Mouse (Mus musculus) heart, embryonic 13.5 days (tissue): ENCODE measurements around the gene Nmur1. TPM values are rescaled to one million over a fixed set of nuclear protein-coding genes. Genes with fewer than 3 reads are reported as not detected.

Experiments
- ATAC-seq: fragments of 200-750 bp; cut with Nextera tagmentation; 2 replicates; pipeline ENCODE4 v1.8.0; 2017; ENCODE audit warnings: moderate TSS enrichment; ENCODE audit not compliant: insufficient number of reproducible peaks, low FRiP score, low TSS enrichment; ENCODE audit errors: extremely low read depth
- H3K27ac ChIP-seq: fragments of 300-500 bp; sonication (generic); replicated peaks from 2 replicates; pipeline ENCODE4 v1.5.1; 2015; ENCODE audit warnings: moderate library complexity, mild to moderate bottlenecking, inconsistent platforms
- H3K27me3 ChIP-seq: fragments of 300-500 bp; sonication (generic); replicated peaks from 2 replicates; pipeline ENCODE4 v1.6.1; 2015; ENCODE audit warnings: mild to moderate bottlenecking, inconsistent platforms
- H3K36me3 ChIP-seq: fragments of 300-500 bp; sonication (generic); 2 replicates; pipeline ENCODE4 v1.6.1; 2015; ENCODE audit warnings: mild to moderate bottlenecking, inconsistent platforms
- H3K4me1 ChIP-seq: fragments of 300-500 bp; sonication (generic); 2 replicates; pipeline ENCODE4 v1.6.1; 2015; ENCODE audit warnings: inconsistent platforms
- H3K4me2 ChIP-seq: fragments of 300-500 bp; sonication (generic); 2 replicates; pipeline ENCODE4 v1.6.1; 2015; ENCODE audit warnings: inconsistent platforms, mild to moderate bottlenecking, moderate library complexity
- H3K4me3 ChIP-seq: fragments of 300-500 bp; sonication (generic); 2 replicates; pipeline ENCODE4 v1.5.1; 2015; ENCODE audit warnings: moderate library complexity, mild to moderate bottlenecking, inconsistent platforms
- H3K9ac ChIP-seq: fragments of 300-500 bp; sonication (generic); 2 replicates; pipeline ENCODE4 v1.6.1; 2015; ENCODE audit warnings: inconsistent platforms, mild to moderate bottlenecking, moderate library complexity
- H3K9me3 ChIP-seq: fragments of 300-500 bp; sonication (generic); 2 replicates; pipeline ENCODE4 v1.6.1; 2016; ENCODE audit warnings: inconsistent platforms
- WGBS: fragments of 180-500 bp; shearing (Covaris S2); methylation state at CpG from one replicate; pipeline ENCODE4 v1.1.7; 2015; ENCODE audit warnings: mixed read lengths; 5-methylcytosine and 5-hydroxymethylcytosine counted together
- polyA plus RNA-seq: library from polyadenylated mRNA; unstranded; fragments of >200 nt; fragmentation: Nextera tagmentation; extraction: Ambion mirVana; gene quantifications from 2 replicates; pipeline ENCODE4 v1.2.1, GENCODE M21; 2015

Nmur1 gene
- polyA plus RNA-seq, 1 experiment from 2014 or later, result not detected

DNA sequence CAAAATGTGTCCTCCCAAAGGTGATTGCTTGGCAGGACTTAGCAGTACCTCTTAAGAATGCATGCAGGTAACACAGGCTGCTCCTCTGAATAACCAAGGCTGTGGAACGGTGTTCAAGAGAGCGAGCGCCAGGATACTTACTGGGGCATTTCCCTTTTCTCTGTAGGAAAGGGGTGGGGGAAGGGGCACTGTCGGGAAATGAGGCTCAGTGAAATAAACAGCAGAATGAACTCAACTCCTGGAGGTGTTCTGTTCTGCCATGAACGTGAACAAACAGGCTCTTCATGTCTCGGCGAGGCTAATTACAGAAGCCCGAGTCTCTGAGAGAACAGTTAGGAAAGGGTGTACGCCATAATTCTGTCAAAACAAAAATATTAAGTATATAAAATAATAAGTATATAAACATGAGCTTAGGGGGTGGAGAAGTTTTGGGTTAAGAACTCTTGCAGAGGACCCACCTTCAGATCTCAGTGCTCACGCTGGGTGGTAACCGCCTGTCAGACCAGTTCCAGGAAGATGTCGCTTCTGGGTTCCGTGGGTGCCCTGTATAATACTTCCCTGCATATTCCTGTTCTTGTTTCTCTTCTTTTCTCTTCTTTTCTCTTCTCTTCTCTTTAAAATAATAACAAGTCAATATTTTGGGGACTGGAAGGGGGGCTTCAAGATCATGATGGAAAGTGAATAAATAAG is 31.0 kb upstream of the Nmur1 start:
- Histone ChIP-seq H3K4me1 (no peaks in the 10 kb centered on the region), H3K9ac (no peak overlapping the region), H3K9me3 (no peaks in the 10 kb centered on the region), H3K27ac (no peak overlapping the region), H3K4me3 (no peak overlapping the region), H3K36me3 (no peaks in the 10 kb centered on the region), H3K27me3 (no peaks in the 10 kb centered on the region), H3K4me2 (no peak overlapping the region)
- ATAC-seq, result no peak
- WGBS, result 65% methylated on average over 13 of the region's 13 CpGs

DNA sequence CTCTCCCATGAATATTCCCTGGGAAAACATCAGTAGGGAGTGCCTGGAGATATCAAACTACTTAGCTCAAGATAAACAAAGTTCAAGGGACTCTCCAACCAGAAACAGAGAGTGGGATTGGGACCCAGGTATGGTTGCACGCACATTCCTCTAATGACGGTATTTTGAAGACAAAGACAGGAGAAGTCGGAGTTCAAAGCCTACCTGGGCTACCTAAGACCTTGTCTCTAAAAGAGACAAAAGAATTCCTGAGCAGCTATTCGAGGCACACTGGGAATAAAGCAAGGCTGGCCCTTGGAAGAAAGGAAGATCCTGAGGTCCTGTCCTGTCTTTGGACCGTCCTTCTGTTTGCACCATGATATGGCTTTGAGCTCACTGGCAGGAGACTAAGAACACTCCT is 26.7 kb upstream of the Nmur1 start:
- ATAC-seq, result no peak
- WGBS, result 70% methylated on average over 5 of the region's 5 CpGs

GRCm38 (mm10) chr1:86449966-86450365 is 23.9 kb upstream of the Nmur1 start:
- Histone ChIP-seq H3K4me3 (no peak overlapping the region), H3K4me1 (peaks cover 15% of the 10 kb centered on the region), H3K9ac (no peak overlapping the region), H3K27me3 (no peaks in the 10 kb centered on the region), H3K4me2 (no peak overlapping the region), H3K9me3 (no peaks in the 10 kb centered on the region), H3K36me3 (no peaks in the 10 kb centered on the region), H3K27ac (no peak overlapping the region)
- ATAC-seq, result no peak
- 49% methylated on average over 6 of the region's 6 CpGs for WGBS

More for the DNA sequence above, 26.7 kb upstream of the Nmur1 start:
- no peak overlapping the region for H3K4me2 ChIP-seq
- H3K4me1 ChIP-seq, result peaks cover 8% of the 10 kb centered on the region
- no peak overlapping the region for H3K4me3 ChIP-seq
- no peak overlapping the region for H3K27ac ChIP-seq
- no peaks in the 10 kb centered on the region for H3K27me3 ChIP-seq
- no peaks in the 10 kb centered on the region for H3K9me3 ChIP-seq
- H3K36me3 ChIP-seq, result no peaks in the 10 kb centered on the region
- H3K9ac ChIP-seq, result no peak overlapping the region

DNA sequence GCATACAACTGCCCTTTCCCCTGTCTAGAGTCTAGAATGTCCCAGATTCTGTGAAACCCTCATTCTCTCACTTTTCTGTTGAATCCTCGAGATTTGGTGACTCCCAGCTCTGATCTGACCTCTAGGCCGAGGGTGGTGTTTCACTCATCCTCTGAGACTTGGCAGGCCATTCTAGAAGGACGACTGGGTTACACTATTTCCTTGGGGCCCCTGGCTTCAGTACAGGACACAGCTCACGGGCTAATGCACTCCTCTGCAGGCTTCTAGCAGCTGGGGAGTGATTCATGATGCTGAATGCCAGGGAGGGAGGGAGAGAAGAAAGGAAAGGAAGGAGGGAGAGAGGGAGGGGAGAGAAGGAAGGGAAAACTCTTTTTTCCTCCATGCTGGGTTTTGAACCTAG is 22.2 kb upstream of the Nmur1 start:
- H3K9me3 ChIP-seq, result no peaks in the 10 kb centered on the region
- H3K4me3 ChIP-seq, result no peak overlapping the region
- 19% methylated on average over 4 of the region's 4 CpGs for WGBS
- peaks cover 24% of the 10 kb centered on the region for H3K4me1 ChIP-seq
- no peaks in the 10 kb centered on the region for H3K27me3 ChIP-seq
- peak overlapping the region; percentile 73 for H3K9ac ChIP-seq
- H3K27ac ChIP-seq, result peak overlapping the region; percentile 87
- no peaks in the 10 kb centered on the region for H3K36me3 ChIP-seq
- no peak overlapping the region for H3K4me2 ChIP-seq
- ATAC-seq, result no peak

- no peak overlapping the region for H3K4me3 ChIP-seq
- no peak for ATAC-seq
- H3K4me2 ChIP-seq, result peak overlapping the region; percentile 47
- H3K9ac ChIP-seq, result peak overlapping the region; percentile 73
- 28% methylated on average over 13 of the region's 13 CpGs for WGBS
- H3K27ac ChIP-seq, result peak overlapping the region; percentile 87
- H3K9me3 ChIP-seq, result no peaks in the 10 kb centered on the region
- no peaks in the 10 kb centered on the region for H3K36me3 ChIP-seq
- H3K4me1 ChIP-seq, result peaks cover 30% of the 10 kb centered on the region
- no peaks in the 10 kb centered on the region for H3K27me3 ChIP-seq
These were observed 21.7 kb upstream of the Nmur1 start for GRCm38 (mm10) chr1:86447596-86448171.

- Histone ChIP-seq H3K4me3 (no peak overlapping the region), H3K27ac (peak overlapping the region; percentile 100), H3K27me3 (no peaks in the 10 kb centered on the region), H3K36me3 (no peaks in the 10 kb centered on the region), H3K9me3 (no peaks in the 10 kb centered on the region), H3K9ac (peak overlapping the region; percentile 88), H3K4me1 (peaks cover 62% of the 10 kb centered on the region), H3K4me2 (peak overlapping the region; percentile 93)
- WGBS, result 55% methylated on average over 8 of the region's 8 CpGs
- no peak for ATAC-seq
These were observed 17.6 kb upstream of the Nmur1 start for GRCm38 (mm10) chr1:86443386-86444172.

- Histone ChIP-seq H3K27me3 (no peaks in the 10 kb centered on the region), H3K4me1 (peaks cover 62% of the 10 kb centered on the region), H3K27ac (peak overlapping the region; percentile 100), H3K36me3 (no peaks in the 10 kb centered on the region), H3K9ac (peak overlapping the region; percentile 88), H3K4me2 (peak overlapping the region; percentile 93), H3K9me3 (no peaks in the 10 kb centered on the region), H3K4me3 (peak overlapping the region; percentile 56)
- no peak for ATAC-seq
- WGBS, result 5% methylated on average over 24 of the region's 24 CpGs
These were observed 16.8 kb upstream of the Nmur1 start for GRCm38 (mm10) chr1:86442832-86443231.

- WGBS, result under 1% methylated on average over 81 of the region's 81 CpGs
- peak overlapping the region; percentile 88 for H3K9ac ChIP-seq
- H3K36me3 ChIP-seq, result no peaks in the 10 kb centered on the region
- H3K27me3 ChIP-seq, result no peaks in the 10 kb centered on the region
- peak overlapping the region; percentile 100 for H3K27ac ChIP-seq
- H3K9me3 ChIP-seq, result no peaks in the 10 kb centered on the region
- ATAC-seq, result peak; percentile 56
- peaks cover 62% of the 10 kb centered on the region for H3K4me1 ChIP-seq
- H3K4me3 ChIP-seq, result peak overlapping the region; percentile 56
- peak overlapping the region; percentile 93 for H3K4me2 ChIP-seq
These were observed 16.2 kb upstream of the Nmur1 start for GRCm38 (mm10) chr1:86441980-86442831.

DNA sequence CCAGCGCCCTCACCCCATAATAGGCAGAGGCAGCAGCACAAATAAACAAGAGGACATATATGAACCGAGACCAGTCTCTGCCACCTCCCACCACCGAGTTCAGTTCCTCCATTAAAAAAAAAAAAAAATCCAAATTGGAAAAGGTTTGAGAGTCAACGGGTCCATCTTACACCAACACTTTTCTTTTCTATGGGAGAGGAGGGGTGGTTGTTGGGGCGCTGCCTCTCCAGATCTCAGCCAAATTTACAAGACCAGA is 15.6 kb upstream of the Nmur1 start:
- Histone ChIP-seq H3K27ac (peak overlapping the region; percentile 100), H3K4me2 (peak overlapping the region; percentile 93), H3K9ac (peak overlapping the region; percentile 88), H3K4me1 (peaks cover 64% of the 10 kb centered on the region), H3K4me3 (peak overlapping the region; percentile 56), H3K9me3 (no peaks in the 10 kb centered on the region), H3K36me3 (no peaks in the 10 kb centered on the region), H3K27me3 (no peaks in the 10 kb centered on the region)
- ATAC-seq, result no peak
- 0% methylated on average over 5 of the region's 5 CpGs for WGBS

DNA sequence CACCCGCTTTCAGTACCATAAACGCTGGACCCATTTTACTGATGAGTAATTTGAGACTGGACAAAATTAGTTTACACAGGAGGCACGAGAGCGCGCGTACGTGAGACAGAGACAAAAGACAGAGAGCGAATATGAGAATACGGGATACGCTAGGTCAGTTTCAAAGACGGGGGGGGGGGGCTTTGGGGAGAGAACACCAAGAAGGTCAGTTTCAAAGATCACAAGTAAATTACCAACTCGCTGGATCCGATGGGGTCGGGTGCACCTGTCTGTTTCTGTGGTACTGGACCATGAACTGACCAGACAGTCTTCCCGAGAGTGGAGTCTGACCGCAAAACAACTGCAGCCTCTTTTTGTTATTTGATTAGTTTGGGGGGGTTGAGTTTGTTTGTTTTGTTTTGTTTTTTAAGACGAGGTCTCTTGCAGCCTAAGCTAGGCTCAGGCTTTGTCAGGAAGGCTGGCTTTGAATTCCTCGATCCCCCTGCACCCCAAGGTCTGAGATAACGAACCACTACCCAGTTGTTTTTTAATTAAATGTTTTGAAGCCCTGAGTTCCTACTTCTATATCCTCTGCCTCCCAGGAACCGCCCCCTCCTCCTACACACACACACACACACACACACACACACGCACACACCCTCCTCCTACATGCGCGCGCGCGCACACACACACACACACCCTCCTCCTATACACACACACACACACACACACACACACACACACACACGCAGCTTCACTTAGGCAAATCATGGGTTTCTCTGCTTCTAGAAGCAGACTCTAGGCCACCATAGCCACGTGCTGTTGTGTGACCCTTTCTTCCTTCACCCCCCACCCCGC is 15.1 kb upstream of the Nmur1 start:
- Histone ChIP-seq H3K27ac (peak overlapping the region; percentile 100), H3K4me3 (peak overlapping the region; percentile 56), H3K9ac (peak overlapping the region; percentile 88), H3K4me2 (peak overlapping the region; percentile 93), H3K4me1 (peaks cover 69% of the 10 kb centered on the region), H3K36me3 (no peaks in the 10 kb centered on the region), H3K9me3 (no peaks in the 10 kb centered on the region), H3K27me3 (no peaks in the 10 kb centered on the region)
- 2% methylated on average over 24 of the region's 29 CpGs for WGBS
- ATAC-seq, result no peak
